Mouse (Mus musculus) small intestine, adult 2 months (tissue): ENCODE results near the gene Tle3. TPM values are rescaled to one million over a fixed set of nuclear protein-coding genes. Genes with fewer than 3 reads are reported as not detected.

ENCODE experiments used
- H3K27ac ChIP-seq: fragments of 200-500 bp; 2 replicates; pipeline ENCODE4 v1.5.1; 2012; ENCODE audit warnings: low read depth, low read length, control low read depth, inconsistent platforms; ENCODE audit not compliant: insufficient read depth
- H3K27me3 ChIP-seq: fragments of 200-500 bp; 2 replicates; pipeline ENCODE4 v1.6.1; 2012; ENCODE audit warnings: mild to moderate bottlenecking, moderate library complexity, low read length, inconsistent platforms; ENCODE audit not compliant: control insufficient read depth, insufficient read depth
- H3K36me3 ChIP-seq: fragments of 200-500 bp; 2 replicates; pipeline ENCODE4 v1.6.1; 2012; ENCODE audit warnings: mild to moderate bottlenecking, low read length, control low read depth, inconsistent platforms; ENCODE audit not compliant: control insufficient read depth, insufficient read depth
- H3K4me1 ChIP-seq: fragments of 200-500 bp; 2 replicates; pipeline ENCODE4 v1.6.1; 2012; ENCODE audit warnings: low read length, inconsistent platforms, mixed read lengths; ENCODE audit not compliant: control insufficient read depth, insufficient read depth, insufficient read length
- H3K4me3 ChIP-seq: fragments of 200-500 bp; 2 replicates; pipeline ENCODE4 v1.5.1; 2012; ENCODE audit warnings: low read depth, mild to moderate bottlenecking, control low read depth, inconsistent platforms, low read length, moderate library complexity
- CTCF ChIP-seq: fragments of 200-500 bp; IDR thresholded peaks from 2 replicates; pipeline ENCODE4 v1.5.1; 2012; ENCODE audit warnings: low read depth, mild to moderate bottlenecking, control low read depth, inconsistent platforms, low read length, moderate library complexity, mixed read lengths; ENCODE audit not compliant: insufficient replicate concordance, insufficient read length; ENCODE audit errors: extremely low read depth
- POLR2A ChIP-seq: fragments of 200-500 bp; IDR thresholded peaks from 2 replicates; pipeline ENCODE4 v1.6.1; 2012; ENCODE audit warnings: low read depth, mild to moderate bottlenecking, control low read depth, inconsistent platforms, low read length, moderate library complexity
- WGBS: fragments of 180-500 bp; shearing (Covaris S2); methylation state at CpG from one replicate; pipeline ENCODE4 v1.1.7; 2018; 5-methylcytosine and 5-hydroxymethylcytosine counted together
- polyA plus RNA-seq: library from polyadenylated mRNA; depleted of rRNA; stranded (reverse); fragments of >200 nt; gene quantifications from 2 replicates; pipeline ENCODE4 v1.2.3, GENCODE M21; 2012

Tle3 gene
- polyA plus RNA-seq, 1 experiment = 136 TPM

GRCm38 (mm10) chr9:61372976-61373633, 939 bp downstream of the Tle3 start:
- H3K4me1 ChIP-seq = peaks cover 38% of the 10 kb centered on the region
- peak overlapping the region; percentile 98 for H3K4me3 ChIP-seq
- TF ChIP-seq CTCF (peak; percentile 22; the same call in 1 of the 2 replicates), POLR2A (no peak)
- peak overlapping the region; percentile 86 for H3K27ac ChIP-seq
- WGBS = under 1% methylated on average over 65 of the region's 66 CpGs
- H3K36me3 ChIP-seq = 0 out of 2 replicates have a peak, but pooled peaks cover 1% of the 10 kb centered on the region
- H3K27me3 ChIP-seq = no peaks in the 10 kb centered on the region

DNA sequence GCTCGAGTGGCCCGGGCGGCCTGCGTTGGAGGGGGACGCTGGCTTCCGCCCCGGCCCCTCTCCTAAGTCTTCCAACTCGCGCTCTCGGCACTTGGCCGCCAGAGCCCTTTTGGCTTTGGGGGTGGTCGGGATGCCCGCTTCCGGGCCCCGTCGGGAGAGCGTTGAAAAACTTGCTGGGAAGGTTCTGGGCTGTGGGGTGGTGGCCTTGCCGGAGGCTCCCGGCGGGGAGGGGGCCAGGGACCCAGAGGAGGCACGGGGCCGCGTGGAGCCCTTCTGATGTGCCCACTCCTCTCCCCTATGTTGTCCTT, 1.4 kb downstream of the Tle3 start:
- under 1% methylated on average over 23 of the region's 23 CpGs for whole genome bisulfite sequencing
- no peak for TF ChIP-seq POLR2A
- TF ChIP-seq CTCF = no peak
- H3K36me3 ChIP-seq = peaks cover 3% of the 10 kb centered on the region; the same call in 1 of the 2 replicates
- H3K27ac ChIP-seq = peak overlapping the region; percentile 57
- peaks cover 39% of the 10 kb centered on the region for H3K4me1 ChIP-seq
- no peaks in the 10 kb centered on the region for H3K27me3 ChIP-seq
- peak overlapping the region; percentile 98 for H3K4me3 ChIP-seq

DNA sequence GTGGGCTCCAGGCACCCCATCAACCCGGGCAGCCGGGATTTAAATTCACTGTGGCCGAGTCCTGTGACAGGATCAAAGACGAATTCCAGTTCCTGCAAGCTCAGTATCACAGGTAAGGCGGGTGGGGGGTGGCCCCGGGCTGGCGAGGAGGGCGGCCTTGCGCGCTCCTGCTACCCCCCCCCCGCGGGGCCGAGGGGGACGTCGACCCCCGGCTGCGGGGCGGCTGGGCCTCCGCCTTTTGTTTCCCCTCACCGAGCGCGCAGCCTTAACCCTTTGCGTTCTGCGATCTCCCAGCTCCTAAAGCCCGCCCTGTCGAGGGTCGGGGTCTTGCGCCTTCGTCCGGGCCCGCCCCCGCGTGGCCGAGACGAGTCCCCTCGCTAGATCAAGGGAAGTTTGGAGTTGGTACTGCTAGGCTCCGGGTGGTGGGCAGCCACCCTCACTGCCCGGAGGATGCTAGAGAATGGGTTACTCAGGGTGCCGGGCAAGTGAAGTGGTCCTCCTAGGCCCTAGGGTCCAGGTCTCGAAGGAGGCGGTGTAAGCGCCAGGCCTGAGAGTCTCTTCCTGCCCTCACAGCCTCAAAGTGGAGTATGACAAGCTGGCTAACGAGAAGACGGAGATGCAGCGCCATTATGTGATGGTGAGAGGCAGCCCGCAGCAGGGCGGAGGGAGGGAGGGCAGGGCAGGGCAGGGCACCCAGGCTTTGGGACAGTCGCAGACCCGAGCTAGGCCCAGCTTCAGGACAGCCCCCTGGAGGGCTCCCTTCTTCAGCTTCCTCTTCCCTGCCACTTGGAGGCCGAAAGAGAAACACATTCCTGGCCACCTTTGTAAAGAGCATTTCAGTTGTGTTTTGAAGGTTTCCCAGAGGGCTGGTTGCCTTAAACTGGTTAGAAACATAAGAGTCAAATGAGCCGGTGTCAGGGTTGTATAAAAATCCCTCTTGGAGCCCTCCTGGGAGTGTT, 2.1 kb downstream of the Tle3 start:
- H3K36me3 ChIP-seq = peaks cover 6% of the 10 kb centered on the region; the same call in 1 of the 2 replicates
- TF ChIP-seq POLR2A (no peak; the same call in 1 of the 2 replicates), CTCF (no peak)
- H3K4me1 ChIP-seq = peaks cover 41% of the 10 kb centered on the region
- WGBS = 2% methylated on average over 51 of the region's 51 CpGs
- no peaks in the 10 kb centered on the region for H3K27me3 ChIP-seq
- H3K4me3 ChIP-seq = peak overlapping the region; percentile 98
- peak overlapping the region; percentile 57 for H3K27ac ChIP-seq

- TF ChIP-seq CTCF (no peak), POLR2A (no peak)
- Histone ChIP-seq H3K4me3 (peak overlapping the region; percentile 98), H3K27ac (no peak overlapping the region), H3K27me3 (no peaks in the 10 kb centered on the region), H3K36me3 (peaks cover 8% of the 10 kb centered on the region; the same call in 1 of the 2 replicates), H3K4me1 (peaks cover 39% of the 10 kb centered on the region)
- WGBS = 44% methylated on average over 5 of the region's 5 CpGs
These were observed 2.8 kb downstream of the Tle3 start for GRCm38 (mm10) chr9:61375002-61375401.

- TF ChIP-seq POLR2A = no peak
- TF ChIP-seq CTCF = no peak
- 29% methylated on average over 11 of the region's 11 CpGs for WGBS
- peaks cover 46% of the 10 kb centered on the region for H3K4me1 ChIP-seq
- peak overlapping the region; percentile 13; the same call in 1 of the 2 replicates for H3K4me3 ChIP-seq
- H3K27ac ChIP-seq = peak overlapping the region; percentile 32
- no peaks in the 10 kb centered on the region for H3K27me3 ChIP-seq
- H3K36me3 ChIP-seq = peaks cover 10% of the 10 kb centered on the region; the same call in 1 of the 2 replicates
These were observed 3.8 kb downstream of the Tle3 start for GRCm38 (mm10) chr9:61375802-61376561.

DNA sequence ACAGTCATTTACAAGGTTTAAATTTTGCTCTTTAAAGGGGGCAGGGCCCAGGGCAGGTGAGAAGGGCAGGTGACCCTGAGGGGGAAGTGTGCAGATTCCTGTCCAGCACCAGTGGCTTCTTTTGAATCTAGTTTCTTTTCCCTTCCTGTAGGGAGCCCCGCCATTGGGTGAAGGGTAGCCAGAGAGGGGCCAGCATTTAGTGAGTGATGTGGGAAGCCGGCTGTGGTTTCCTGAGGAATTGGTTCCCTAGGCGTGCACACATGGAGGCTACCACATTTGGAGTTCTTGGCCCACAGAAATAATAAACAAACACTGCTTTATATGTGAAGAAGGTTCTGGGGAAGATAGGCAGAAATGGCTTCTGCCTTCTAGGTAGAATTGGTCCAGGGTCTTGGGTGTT, 4.5 kb downstream of the Tle3 start:
- Histone ChIP-seq H3K36me3 (peaks cover 15% of the 10 kb centered on the region), H3K27me3 (no peaks in the 10 kb centered on the region), H3K4me3 (peak overlapping the region; percentile 13), H3K27ac (peak overlapping the region; percentile 24; the same call in 1 of the 2 replicates), H3K4me1 (peaks cover 43% of the 10 kb centered on the region)
- TF ChIP-seq POLR2A (no peak), CTCF (peak; percentile 15; the same call in 1 of the 2 replicates)
- WGBS = 34% methylated on average over 3 of the region's 3 CpGs
